Mouse (Mus musculus) cerebellum, adult (tissue): ENCODE results near the gene Bace1.

Experiments used
- ATAC-seq: cut with Nextera tagmentation; 2 replicates; pipeline ENCODE4 v1.9.2; 2017; ENCODE audit warnings: mild to moderate bottlenecking, moderate library complexity, mixed read lengths; ENCODE audit not compliant: insufficient number of reproducible peaks, low FRiP score, low TSS enrichment

Gene Bace1

GRCm38 (mm10) chr9:45838434-45839138 is at the start of gene Bace1:
Gene Bace1, plus strand, starts transcription at chr9:45838580.
- ATAC-seq = peak; percentile 67; the same call in 1 of the 2 replicates

GRCm38 (mm10) chr9:45791456-45792142 is 46.8 kb upstream of the Bace1 start:
- no peak for ATAC-seq

DNA sequence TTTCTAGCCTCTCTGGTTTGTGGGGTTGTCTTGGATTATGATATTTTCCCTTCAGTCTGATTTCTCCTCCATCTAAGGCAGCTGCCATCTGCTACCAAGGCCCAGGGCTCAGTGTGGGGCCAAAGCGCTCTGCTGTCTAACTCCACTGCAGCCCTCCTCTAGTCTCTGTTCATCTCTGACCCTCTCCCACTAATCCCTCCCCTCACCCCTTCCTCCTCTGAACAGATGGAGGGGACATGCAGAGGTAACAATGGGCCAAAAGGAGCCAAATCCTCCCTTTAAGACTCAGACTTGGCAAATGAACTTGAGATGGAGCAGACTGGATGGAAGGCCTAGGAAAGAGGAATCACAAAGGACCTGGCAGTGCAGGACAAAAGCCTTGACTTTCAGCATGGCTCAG is 46.1 kb upstream of the Bace1 start:
- no peak for ATAC-seq

GRCm38 (mm10) chr9:45793697-45794096 is 44.7 kb upstream of the Bace1 start:
- no peak for ATAC-seq

DNA sequence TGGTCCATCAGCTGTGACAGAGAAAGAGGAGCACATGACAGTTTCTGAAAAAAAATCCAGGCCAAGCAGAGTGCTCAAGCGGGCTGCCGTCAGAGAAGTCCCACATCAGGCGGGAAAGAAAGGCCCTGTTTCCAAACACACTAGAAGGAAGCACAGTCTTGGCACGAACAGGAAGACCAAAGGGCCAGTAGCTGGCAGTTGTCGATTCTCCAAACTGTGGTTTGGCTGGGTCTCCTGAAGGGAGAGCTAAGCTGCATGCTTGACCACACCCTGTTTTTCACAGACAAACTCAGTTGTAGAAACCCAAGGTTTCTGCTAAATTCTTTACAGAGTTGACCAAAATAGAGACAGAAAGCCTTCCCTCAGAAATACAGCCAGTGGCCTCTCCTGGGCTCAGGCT is 42.7 kb upstream of the Bace1 start:
- ATAC-seq = no peak

DNA sequence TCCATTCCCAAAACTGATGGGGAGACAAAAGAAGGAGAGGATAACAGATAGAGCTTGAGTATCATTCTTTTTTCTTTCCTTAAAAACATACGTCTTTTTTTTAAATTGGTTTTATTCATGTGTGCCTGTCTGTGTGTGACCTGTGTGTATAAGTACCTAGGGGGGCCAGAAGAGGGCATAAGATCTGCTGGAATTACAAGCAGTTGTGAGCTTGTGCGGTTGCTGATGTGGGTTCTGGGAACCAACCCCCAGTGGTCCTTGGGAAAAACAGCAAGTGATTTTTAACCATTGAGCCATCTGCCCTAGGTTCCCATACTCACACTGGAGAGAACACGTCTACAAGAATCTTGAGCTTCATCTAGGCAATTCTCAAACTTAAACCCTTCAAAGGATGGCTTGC is 41.1 kb upstream of the Bace1 start:
- no peak for ATAC-seq

GRCm38 (mm10) chr9:45798467-45799164 is 39.8 kb upstream of the Bace1 start:
- ATAC-seq = 0 out of 2 replicates have a peak, but pooled peaks have one; percentile 61

DNA sequence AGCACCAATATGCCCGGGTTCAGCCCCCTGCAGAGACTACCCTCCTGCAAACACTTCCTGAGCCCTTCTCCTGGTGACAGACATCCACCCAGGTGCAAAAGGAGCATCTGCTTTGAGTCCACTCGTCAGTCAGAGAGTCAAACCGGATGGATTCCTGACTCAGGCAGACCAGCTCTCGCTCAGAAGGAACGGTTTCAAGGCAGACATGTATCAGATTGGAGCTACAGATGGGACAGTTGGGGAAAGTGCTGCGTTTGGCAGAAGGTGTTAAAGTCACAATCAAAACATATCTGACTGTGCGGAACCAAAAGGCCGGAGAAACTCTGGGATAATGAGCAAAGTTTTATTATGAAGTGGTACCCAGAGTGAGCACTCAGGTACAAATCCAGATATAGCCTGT is 39.0 kb upstream of the Bace1 start:
- ATAC-seq = no peak

GRCm38 (mm10) chr9:45803070-45803774 is 35.2 kb upstream of the Bace1 start:
- no peak for ATAC-seq

- ATAC-seq = no peak
These were observed 31.5 kb upstream of the Bace1 start for GRCm38 (mm10) chr9:45806847-45807246.

DNA sequence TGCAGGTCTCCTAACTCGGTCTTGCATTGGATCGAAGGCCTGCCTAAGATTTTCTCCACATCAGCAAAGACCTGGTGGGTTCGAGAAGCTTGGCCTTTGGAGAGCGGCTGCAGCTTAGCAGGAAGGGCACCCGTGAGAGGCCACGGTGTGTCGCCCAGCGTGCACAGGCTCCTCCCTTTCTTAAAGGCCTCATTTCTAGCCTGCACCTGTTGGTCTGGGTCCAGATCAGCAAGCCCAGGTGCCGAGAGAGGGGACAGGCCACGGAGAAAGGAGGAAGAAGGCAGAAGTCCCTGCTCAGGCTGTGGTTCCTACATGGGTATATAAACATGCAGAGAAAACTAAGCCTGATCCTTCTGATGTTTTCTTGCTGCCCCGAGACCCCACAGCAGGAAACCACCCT is 31.0 kb upstream of the Bace1 start:
- no peak for ATAC-seq

DNA sequence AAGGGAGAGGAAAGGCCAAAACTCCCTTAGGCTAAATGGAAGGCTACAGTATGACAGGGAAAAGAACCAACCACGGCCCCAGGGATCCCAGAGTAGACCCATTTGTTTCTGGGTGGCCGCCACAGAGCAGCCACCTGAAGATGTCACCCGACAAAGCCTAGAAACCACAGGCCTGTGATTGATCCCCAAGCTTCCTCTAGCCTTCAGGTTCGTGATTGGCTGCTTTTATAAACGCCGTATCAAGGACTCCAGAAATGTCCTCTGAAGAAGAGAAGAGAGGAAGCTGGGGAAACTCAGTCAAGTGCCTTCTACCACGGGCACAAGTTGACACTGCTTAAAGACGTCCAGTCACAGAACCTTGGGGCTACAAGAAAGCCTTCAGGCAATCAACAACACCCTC is 30.6 kb upstream of the Bace1 start:
- no peak for ATAC-seq

GRCm38 (mm10) chr9:45811946-45812345 is 26.4 kb upstream of the Bace1 start:
- ATAC-seq = no peak

GRCm38 (mm10) chr9:45815113-45815512 is 23.3 kb upstream of the Bace1 start:
- no peak for ATAC-seq

- no peak for ATAC-seq
These were observed 22.9 kb upstream of the Bace1 start for GRCm38 (mm10) chr9:45815525-45815924.

DNA sequence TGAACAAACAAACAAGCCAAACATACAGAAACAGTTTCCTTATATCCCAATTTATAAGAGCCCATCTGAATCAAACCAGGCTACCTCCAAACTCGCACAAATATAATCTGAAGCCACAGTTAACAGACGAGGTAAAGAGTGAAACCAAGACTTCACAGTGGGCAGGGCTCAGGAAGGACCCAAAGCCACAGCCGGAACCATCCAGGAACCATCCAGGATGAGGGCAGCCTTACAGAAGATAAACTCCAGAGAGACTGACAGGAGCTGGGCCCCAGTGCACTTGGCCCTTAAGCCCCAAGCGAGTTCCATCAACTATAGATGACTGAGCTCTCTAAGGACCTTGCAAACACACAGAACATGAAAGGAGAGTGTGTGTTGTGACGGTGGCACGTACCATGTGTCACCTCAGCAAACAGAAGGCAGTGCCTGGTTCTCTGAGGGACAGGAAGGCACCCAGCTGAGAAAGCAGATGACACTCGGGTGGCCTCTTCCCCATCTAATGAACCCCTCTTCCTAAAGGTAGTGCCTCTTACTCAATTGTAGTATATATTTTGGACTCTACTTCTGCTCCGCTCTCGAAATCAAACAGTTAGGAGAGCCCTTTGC is 19.9 kb upstream of the Bace1 start:
- ATAC-seq = peak; percentile 69; the same call in 1 of the 2 replicates

DNA sequence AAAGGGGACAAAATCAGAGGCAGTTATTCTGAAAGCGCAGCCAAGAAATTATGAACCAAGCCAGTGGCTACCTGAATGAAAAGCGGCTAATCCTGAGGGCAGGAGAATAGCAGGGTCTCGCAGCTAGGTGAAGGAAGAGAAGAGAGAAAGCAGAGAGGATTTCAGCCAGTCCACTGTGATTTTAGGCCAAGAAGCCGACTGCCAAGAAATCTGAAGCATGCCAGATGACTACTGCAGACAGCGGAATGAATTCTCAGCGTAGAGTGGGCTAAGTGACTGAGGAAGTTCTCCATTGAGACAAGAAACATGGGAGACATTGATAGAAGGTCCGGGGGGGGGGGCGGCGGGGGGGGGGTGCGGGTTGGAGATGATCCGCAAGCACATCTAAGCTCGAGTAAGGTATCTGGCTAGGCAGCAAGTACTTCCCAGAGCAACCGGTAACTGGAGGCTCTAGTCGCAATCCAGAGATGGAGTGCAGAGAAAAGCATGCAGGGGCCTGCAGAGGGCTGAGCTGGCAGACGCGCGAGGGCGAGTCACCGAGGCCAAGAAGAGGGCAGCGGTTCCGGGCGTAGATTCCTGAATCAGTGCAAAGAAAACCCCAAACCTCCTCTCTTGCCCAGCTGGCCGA is 10.6 kb upstream of the Bace1 start:
- no peak for ATAC-seq

GRCm38 (mm10) chr9:45828291-45828963 is 10.0 kb upstream of the Bace1 start, which contains the start of gene Cep164:
Gene Cep164, minus strand, starts transcription at chr9:45828691.
- ATAC-seq = peak; percentile 96

GRCm38 (mm10) chr9:45829107-45829506 is 9.3 kb upstream of the Bace1 start:
- ATAC-seq = peak; percentile 13; the same call in 1 of the 2 replicates
